Mouse (Mus musculus) kidney, postnatal 14 days (tissue): ENCODE results near the gene Adh6b.
A peak's percentile ranks its signal among the peaks of the same experiment; 100 is the strongest.
"Not testable (repeated sequence)": the region's sequence is repeated elsewhere in the genome, so short reads cannot be mapped to it uniquely, and the experiment has no call there.

Experiments used
- DNase-seq: peaks from one replicate; pipeline ENCODE4 v3.0.0; 2022; ENCODE audit warnings: mixed read lengths

Adh6b gene

GRCm38 (mm10) chr3:138362920-138363319 is 21.3 kb downstream of the Adh6b start:
- DNase-seq: no peak

- no peak for DNase-seq
Observed at GRCm38 (mm10) chr3:138366181-138366580, 24.6 kb downstream of the Adh6b start.

- DNase-seq: no peak
Observed at GRCm38 (mm10) chr3:138369546-138369945, 28.0 kb downstream of the Adh6b start.

GRCm38 (mm10) chr3:138370289-138370688 is 28.7 kb downstream of the Adh6b start:
- DNase-seq: not testable (repeated sequence)

- DNase-seq: peak; percentile 10
Observed at GRCm38 (mm10) chr3:138373920-138374319, 32.3 kb downstream of the Adh6b start.

- DNase-seq: no peak
Observed at GRCm38 (mm10) chr3:138375148-138375547, 33.6 kb downstream of the Adh6b start.

GRCm38 (mm10) chr3:138381133-138381532 is 39.6 kb downstream of the Adh6b start:
- DNase-seq: peak; percentile 34

- no peak for DNase-seq
Observed at GRCm38 (mm10) chr3:138387155-138387554, 45.6 kb downstream of the Adh6b start.

GRCm38 (mm10) chr3:138404872-138405271 is 63.3 kb downstream of the Adh6b start:
- no peak for DNase-seq

- DNase-seq: peak; percentile 74
Observed at GRCm38 (mm10) chr3:138405341-138405740, 63.8 kb downstream of the Adh6b start.

GRCm38 (mm10) chr3:138405840-138406239 is 64.3 kb downstream of the Adh6b start:
- DNase-seq: peak; percentile 41

GRCm38 (mm10) chr3:138407920-138408319 is 66.3 kb downstream of the Adh6b start:
- DNase-seq: peak; percentile 58
